Mouse (Mus musculus): Measurements from ENCODE around the gene Gm10322. TPM values are rescaled to one million over a fixed set of nuclear protein-coding genes. Genes with fewer than 3 reads are reported as not detected.

The Gm10322 gene
- polyA plus RNA-seq, 1 experiment from 2014 or later: not detected

DNA sequence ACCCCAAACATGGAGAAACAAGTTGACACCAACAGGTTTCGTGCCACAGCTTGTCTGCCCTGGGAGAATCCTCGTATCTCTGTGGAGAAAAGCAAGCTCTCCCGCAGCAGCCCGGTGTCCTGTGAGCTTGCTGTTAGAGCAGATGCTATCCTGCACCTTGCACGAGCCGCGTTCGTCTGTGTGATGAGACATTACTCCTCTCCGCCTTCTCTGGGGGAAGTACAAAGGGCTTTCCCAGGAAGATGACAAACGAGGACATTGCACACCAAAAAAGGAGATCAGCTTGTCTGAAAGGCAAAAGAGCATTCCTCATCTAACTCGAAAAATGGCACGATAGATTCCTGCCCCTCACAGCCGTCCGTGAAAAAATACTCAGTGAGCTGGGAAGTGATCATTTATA lies 13.0 kb upstream of the Gm10322 start:
- no peak overlapping the region for H3K27ac ChIP-seq (replicated peaks)
- H3K4me1 ChIP-seq: peaks cover 17% of the 10 kb centered on the region
- H3K9ac ChIP-seq: no peak overlapping the region
- H3K36me3 ChIP-seq: no peaks in the 10 kb centered on the region; the same call in 1 of the 2 replicates
- 75% methylated on average over 14 of the region's 14 CpGs for WGBS
- no peaks in the 10 kb centered on the region for H3K9me3 ChIP-seq
- no peak overlapping the region for H3K4me3 ChIP-seq
- no peak overlapping the region for H3K4me2 ChIP-seq
- no peaks in the 10 kb centered on the region for H3K27me3 ChIP-seq (replicated peaks)
- ATAC-seq (ENCODE audit: extremely low read depth, insufficient number of reproducible peaks, low FRiP score, low TSS enrichment): no peak

- Histone ChIP-seq H3K9me3 (no peaks in the 10 kb centered on the region), H3K36me3 (no peaks in the 10 kb centered on the region; the same call in 1 of the 2 replicates), H3K27me3 (replicated peaks) (no peaks in the 10 kb centered on the region), H3K4me3 (no peak overlapping the region), H3K9ac (no peak overlapping the region), H3K4me1 (peaks cover 18% of the 10 kb centered on the region), H3K4me2 (no peak overlapping the region), H3K27ac (replicated peaks) (no peak overlapping the region)
- WGBS: 52% methylated on average over 5 of the region's 5 CpGs
- ATAC-seq (ENCODE audit: extremely low read depth, insufficient number of reproducible peaks, low FRiP score, low TSS enrichment): no peak
These were observed 12.0 kb upstream of the Gm10322 start for GRCm38 (mm10) chr10:59603843-59604242.

DNA sequence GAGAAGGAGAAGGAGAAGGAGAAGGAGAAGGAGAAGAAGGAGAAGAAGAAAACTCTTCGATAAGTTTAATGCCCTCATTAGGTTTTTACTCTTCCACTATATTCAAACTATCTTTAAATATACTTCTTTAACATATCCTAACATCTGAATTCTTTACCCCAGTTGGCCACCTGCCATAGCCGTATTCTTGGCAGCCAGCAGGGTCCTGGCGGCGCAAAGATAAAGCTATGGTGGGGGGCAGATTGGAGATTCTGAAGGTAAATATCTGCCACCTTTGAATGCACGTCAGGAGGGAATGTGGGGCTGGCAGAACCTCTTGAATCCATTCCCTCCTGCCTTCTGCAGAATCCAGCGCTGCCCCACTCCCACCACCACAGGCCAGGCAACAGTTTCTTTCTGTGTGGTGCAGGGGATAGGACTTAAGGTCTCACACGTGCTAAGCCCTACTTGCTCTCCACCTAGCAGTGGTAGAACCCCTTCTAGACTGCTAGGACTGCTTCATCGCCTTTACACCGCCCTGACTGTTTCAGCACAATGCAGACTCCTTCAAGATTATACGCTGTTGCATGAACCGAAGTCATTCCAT lies 10.9 kb upstream of the Gm10322 start:
- no peak for ATAC-seq (ENCODE audit: extremely low read depth, insufficient number of reproducible peaks, low FRiP score, low TSS enrichment)
- no peaks in the 10 kb centered on the region for H3K36me3 ChIP-seq

GRCm38 (mm10) chr10:59613276-59613675 lies 2.6 kb upstream of the Gm10322 start:
- 70% methylated on average over 5 of the region's 5 CpGs for WGBS
- no peak overlapping the region for H3K4me3 ChIP-seq
- H3K9ac ChIP-seq: no peak overlapping the region
- no peak overlapping the region for H3K4me2 ChIP-seq
- ATAC-seq (ENCODE audit: extremely low read depth, insufficient number of reproducible peaks, low FRiP score, low TSS enrichment): no peak
- no peaks in the 10 kb centered on the region for H3K36me3 ChIP-seq
- H3K9me3 ChIP-seq: no peaks in the 10 kb centered on the region
- no peaks in the 10 kb centered on the region for H3K27me3 ChIP-seq (replicated peaks)
- H3K4me1 ChIP-seq: peaks cover 37% of the 10 kb centered on the region
- no peak overlapping the region for H3K27ac ChIP-seq (replicated peaks)

More for the DNA sequence above, 10.9 kb upstream of the Gm10322 start:
- Histone ChIP-seq H3K4me2 (no peak overlapping the region), H3K4me3 (no peak overlapping the region), H3K27me3 (replicated peaks) (no peaks in the 10 kb centered on the region), H3K27ac (replicated peaks) (no peak overlapping the region), H3K4me1 (peaks cover 19% of the 10 kb centered on the region), H3K9me3 (no peaks in the 10 kb centered on the region), H3K9ac (no peak overlapping the region)
- WGBS: 62% methylated on average over 11 of the region's 11 CpGs

DNA sequence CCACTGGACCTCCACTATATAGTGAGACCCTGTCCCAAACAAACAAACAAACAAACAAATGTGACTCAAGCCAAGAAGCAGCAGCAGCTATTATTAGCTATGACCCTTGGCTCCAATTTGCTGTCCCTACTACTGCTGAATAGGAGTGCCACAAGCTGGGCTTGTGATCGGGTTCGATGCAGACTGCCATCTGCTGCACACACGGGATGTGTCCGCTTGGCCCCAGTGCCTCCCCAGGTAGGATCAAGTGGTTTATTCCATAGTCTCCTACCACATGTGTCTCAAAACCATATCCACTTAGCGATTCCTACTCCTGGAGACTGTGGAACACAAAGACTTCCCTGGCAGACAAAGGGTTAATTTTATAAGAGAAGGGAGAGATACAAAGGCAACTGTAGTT lies 1.7 kb upstream of the Gm10322 start:
- no peaks in the 10 kb centered on the region for H3K9me3 ChIP-seq
- 81% methylated on average over 5 of the region's 5 CpGs for WGBS
- ATAC-seq (ENCODE audit: extremely low read depth, insufficient number of reproducible peaks, low FRiP score, low TSS enrichment): no peak

DNA sequence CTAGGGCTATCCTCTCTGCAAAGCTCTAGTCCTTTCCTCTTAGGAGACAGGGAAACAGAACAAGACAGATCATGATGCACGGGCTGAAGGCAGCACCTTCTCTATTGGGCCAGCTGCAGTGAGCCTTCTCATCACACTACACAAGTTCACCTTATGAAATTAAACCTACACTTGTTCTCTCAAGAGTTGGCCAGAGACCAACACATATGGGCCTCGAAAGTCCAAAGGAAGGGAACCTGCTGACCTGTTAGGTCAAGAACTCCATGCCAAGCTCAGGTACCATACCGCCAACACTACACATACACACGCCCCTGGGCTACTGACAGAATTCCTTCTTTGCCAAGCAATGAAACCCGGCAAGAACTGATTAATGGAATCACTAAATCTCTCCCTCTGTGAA lies 452 bp upstream of the Gm10322 start:
- H3K4me1 ChIP-seq: peaks cover 33% of the 10 kb centered on the region
- peak overlapping the region; percentile 78 for H3K4me3 ChIP-seq
- peak overlapping the region; percentile 87 for H3K27ac ChIP-seq (replicated peaks)
- H3K27me3 ChIP-seq (replicated peaks): no peaks in the 10 kb centered on the region
- WGBS: 24% methylated on average over 5 of the region's 5 CpGs
- H3K36me3 ChIP-seq: no peaks in the 10 kb centered on the region
- peak overlapping the region; percentile 96 for H3K9ac ChIP-seq
- no peak for ATAC-seq (ENCODE audit: extremely low read depth, insufficient number of reproducible peaks, low FRiP score, low TSS enrichment)
- H3K9me3 ChIP-seq: no peaks in the 10 kb centered on the region
- H3K4me2 ChIP-seq: peak overlapping the region; percentile 88

More for the DNA sequence above, 1.7 kb upstream of the Gm10322 start:
- no peaks in the 10 kb centered on the region for H3K36me3 ChIP-seq
- peak overlapping the region; percentile 88; the same call in 1 of the 2 replicates for H3K4me2 ChIP-seq
- no peak overlapping the region for H3K4me3 ChIP-seq
- H3K27me3 ChIP-seq (replicated peaks): no peaks in the 10 kb centered on the region
- no peak overlapping the region for H3K9ac ChIP-seq
- H3K27ac ChIP-seq (replicated peaks): no peak overlapping the region
- H3K4me1 ChIP-seq: peaks cover 33% of the 10 kb centered on the region

GRCm38 (mm10) chr10:59616522-59616921 lies 659 bp downstream of the Gm10322 start, which contains the start of gene Mcu:
Gene Mcu, minus strand, starts transcription at chr10:59616692.
- under 1% methylated on average over 36 of the region's 36 CpGs for WGBS

GRCm38 (mm10) chr10:59617776-59618175 lies 1.9 kb downstream of the Gm10322 start:
- Histone ChIP-seq H3K27me3 (replicated peaks) (no peaks in the 10 kb centered on the region), H3K36me3 (no peaks in the 10 kb centered on the region), H3K4me1 (peaks cover 33% of the 10 kb centered on the region), H3K4me3 (no peak overlapping the region), H3K9ac (no peak overlapping the region), H3K27ac (replicated peaks) (no peak overlapping the region), H3K4me2 (no peak overlapping the region), H3K9me3 (no peaks in the 10 kb centered on the region)
- ATAC-seq (ENCODE audit: extremely low read depth, insufficient number of reproducible peaks, low FRiP score, low TSS enrichment): no peak
- 85% methylated on average over 7 of the region's 7 CpGs for WGBS

More at GRCm38 (mm10) chr10:59616522-59616921, 659 bp downstream of the Gm10322 start, which contains the start of gene Mcu:
- Histone ChIP-seq H3K9ac (peak within 1 kb of the TSS; percentile 96), H3K9me3 (no peaks in the 10 kb centered on the region), H3K4me3 (peak within 1 kb of the TSS; percentile 78), H3K4me1 (peaks cover 33% of the 10 kb centered on the region), H3K27me3 (replicated peaks) (no peaks in the 10 kb centered on the region), H3K4me2 (peak within 1 kb of the TSS; percentile 88), H3K27ac (replicated peaks) (peak within 1 kb of the TSS; percentile 87), H3K36me3 (no peaks in the 10 kb centered on the region)
- peak; percentile 98 for ATAC-seq (ENCODE audit: extremely low read depth, insufficient number of reproducible peaks, low FRiP score, low TSS enrichment)

- H3K27ac ChIP-seq (replicated peaks): no peak overlapping the region
- no peak for ATAC-seq (ENCODE audit: extremely low read depth, insufficient number of reproducible peaks, low FRiP score, low TSS enrichment)
- 54% methylated on average over 10 of the region's 10 CpGs for WGBS
- H3K9me3 ChIP-seq: no peaks in the 10 kb centered on the region
- H3K36me3 ChIP-seq: no peaks in the 10 kb centered on the region
- no peak overlapping the region for H3K4me2 ChIP-seq
- no peaks in the 10 kb centered on the region for H3K27me3 ChIP-seq (replicated peaks)
- H3K4me1 ChIP-seq: peaks cover 5% of the 10 kb centered on the region; the same call in 1 of the 2 replicates
- no peak overlapping the region for H3K9ac ChIP-seq
- H3K4me3 ChIP-seq: no peak overlapping the region
These were observed 5.5 kb downstream of the Gm10322 start for GRCm38 (mm10) chr10:59621355-59621754.

DNA sequence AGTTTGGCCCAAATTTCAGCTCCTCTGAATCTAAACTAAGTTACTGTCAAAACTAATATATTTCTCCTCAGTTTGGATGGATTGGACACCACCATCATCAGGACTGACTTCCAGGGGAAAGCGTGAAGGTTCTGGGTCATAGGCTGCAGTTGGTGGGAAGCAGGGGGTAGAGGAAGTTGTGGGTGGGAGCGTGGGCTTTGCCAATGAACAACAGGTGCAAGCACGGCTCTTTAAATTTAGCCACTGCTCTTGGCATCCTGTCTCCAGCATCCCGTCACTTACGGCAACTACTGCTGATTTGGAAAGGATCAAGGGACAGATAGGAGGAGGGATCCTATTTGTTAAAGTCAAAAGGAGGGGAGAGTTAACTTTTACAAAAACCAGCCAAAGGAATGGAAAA lies 7.6 kb downstream of the Gm10322 start:
- ATAC-seq (ENCODE audit: extremely low read depth, insufficient number of reproducible peaks, low FRiP score, low TSS enrichment): no peak
- H3K9me3 ChIP-seq: no peaks in the 10 kb centered on the region
- no peaks in the 10 kb centered on the region for H3K27me3 ChIP-seq (replicated peaks)
- H3K4me2 ChIP-seq: no peak overlapping the region
- H3K27ac ChIP-seq (replicated peaks): no peak overlapping the region
- no peaks in the 10 kb centered on the region for H3K36me3 ChIP-seq
- H3K4me1 ChIP-seq: no peaks in the 10 kb centered on the region
- H3K9ac ChIP-seq: no peak overlapping the region
- H3K4me3 ChIP-seq: no peak overlapping the region
- 51% methylated on average over 5 of the region's 5 CpGs for WGBS

DNA sequence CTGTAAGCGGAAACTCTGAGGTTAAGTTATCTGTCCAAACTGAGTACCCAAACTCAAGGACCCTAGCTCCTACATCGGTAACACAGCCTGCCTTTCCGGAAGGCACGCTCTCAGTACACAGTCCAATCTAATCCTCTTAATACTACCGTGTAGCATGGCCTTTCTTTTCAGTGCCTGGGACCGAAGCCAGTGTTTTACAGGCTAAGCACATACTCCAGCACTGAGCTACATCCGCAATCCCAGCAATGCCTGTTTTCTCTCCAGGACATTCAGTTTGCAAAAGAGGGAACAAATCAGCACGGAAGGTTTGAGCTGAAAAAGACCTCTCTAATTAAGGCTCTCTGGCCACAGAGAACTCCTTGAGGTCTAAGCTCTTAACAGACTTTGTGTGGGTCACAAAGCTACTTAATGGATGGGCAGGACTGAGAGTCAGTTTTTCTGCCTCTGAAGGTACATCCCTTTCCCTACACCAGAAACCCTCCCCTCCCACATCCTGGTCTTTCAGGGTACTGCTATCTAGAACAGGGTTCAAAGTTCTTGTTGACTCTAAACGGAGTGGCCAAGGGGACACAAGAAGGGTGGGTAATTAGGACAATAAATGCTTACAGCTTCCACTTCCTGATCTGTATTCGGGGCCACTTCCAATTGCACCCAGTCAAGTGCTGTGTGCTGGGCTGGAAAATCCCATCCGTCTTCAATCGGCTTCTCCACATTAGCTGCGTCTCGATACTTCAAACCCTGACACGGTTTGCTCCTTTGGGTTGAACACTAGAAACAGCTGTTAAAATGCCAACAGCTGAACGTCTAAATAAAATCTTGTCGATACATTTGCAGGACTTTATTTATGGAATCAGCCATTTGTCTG lies 13.0 kb downstream of the Gm10322 start:
- WGBS: 76% methylated on average over 17 of the region's 17 CpGs
- Histone ChIP-seq H3K4me2 (no peak overlapping the region), H3K4me3 (no peak overlapping the region), H3K36me3 (no peaks in the 10 kb centered on the region), H3K4me1 (no peaks in the 10 kb centered on the region), H3K27ac (replicated peaks) (no peak overlapping the region), H3K27me3 (replicated peaks) (no peaks in the 10 kb centered on the region), H3K9ac (no peak overlapping the region), H3K9me3 (no peaks in the 10 kb centered on the region)
- ATAC-seq (ENCODE audit: extremely low read depth, insufficient number of reproducible peaks, low FRiP score, low TSS enrichment): no peak

Data from heart, embryonic 13.5 days (tissue).